Mouse (Mus musculus): ENCODE measurements at regions not wholly inside any gene's neighbourhood (a gene's known extent, or its start where the extent isn't known, plus 50 kb on each side); places are given as distances from the start of the nearest gene placed in this dataset.

GRCm38 (mm10) chr11:45440937-45441720 lies 410.7 kb upstream of the Clint1 start:
- DNase-seq (ENCODE audit: low spot score): no peak

DNA sequence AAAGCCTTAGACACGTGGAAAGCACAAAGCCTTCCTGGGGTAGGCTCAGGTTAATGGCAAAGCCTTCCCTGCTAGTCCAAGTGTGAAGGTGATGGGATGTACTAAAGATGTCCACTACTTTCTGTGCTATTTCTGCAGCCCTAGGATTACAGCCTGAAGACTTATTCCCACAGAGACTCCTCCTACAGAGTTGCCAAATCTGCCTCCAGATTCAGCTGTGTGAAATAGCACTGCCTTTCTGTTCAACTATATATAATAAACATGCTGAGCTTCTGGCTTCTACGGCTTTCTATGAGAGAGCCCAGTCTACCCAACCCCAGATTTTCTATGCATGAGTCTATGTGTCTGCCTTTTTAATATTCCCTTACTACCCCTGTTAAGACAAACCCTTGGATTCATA lies 405.3 kb upstream of the Clint1 start:
- no peak for DNase-seq (ENCODE audit: low spot score)

DNA sequence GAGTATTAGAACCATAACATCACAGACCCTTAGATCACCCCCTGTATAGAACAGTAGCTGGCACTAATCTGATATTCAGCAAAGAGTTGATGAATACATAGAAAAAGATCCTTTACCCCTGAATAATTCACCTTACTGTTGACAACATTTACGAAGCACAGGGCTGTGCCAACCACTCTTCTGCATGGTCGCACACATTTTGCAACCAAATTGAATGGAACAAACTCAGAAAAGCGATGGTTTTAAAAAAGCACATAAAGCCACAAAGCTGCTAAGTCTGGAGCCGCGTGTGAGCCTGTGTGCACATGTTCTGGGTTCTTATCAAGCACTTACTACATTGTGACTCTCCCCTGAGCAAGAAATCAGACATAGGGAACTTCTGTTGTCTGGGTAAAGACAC lies 397.6 kb upstream of the Clint1 start:
- DNase-seq (ENCODE audit: low spot score): no peak

- DNase-seq (ENCODE audit: low spot score): no peak
Measured at GRCm38 (mm10) chr11:45454933-45455332, 396.9 kb upstream of the Clint1 start.

DNA sequence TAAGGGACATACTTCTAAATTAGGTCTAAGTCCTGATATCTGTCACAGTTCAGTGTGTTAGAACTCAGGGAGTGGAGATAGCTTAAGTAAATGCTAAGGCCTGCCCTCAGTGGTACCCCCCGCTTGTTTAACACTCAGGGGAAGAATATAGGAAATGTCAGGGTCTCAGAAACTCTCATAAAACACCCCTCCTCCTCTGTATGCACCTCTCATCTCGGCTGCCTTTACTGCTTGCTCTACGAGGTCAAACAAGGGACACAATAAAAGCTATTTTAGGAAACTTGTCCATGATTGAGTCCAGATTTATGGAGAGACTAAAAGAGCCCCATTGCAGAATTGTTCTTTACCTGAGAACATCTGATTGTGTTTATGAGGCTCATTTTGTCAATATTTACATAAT lies 395.1 kb upstream of the Clint1 start:
- DNase-seq (ENCODE audit: low spot score): no peak

DNA sequence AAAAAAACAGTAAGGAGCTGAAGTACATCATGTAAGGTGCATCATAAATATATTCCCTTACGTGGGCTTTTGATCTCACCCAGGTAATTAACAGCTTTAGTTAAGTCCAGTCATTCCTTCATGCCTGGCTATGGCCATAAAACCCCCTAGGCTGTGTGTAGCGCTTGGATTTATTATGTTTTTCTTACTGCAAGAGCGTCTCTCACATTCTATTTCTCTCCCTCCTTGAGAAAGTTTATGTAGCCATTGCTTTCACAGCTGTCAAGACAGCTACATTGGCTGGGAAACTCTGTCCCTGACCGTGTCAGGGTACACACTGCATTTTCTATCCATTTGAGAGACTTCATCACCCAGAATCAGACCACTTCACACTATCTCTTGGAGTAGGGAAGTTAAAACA lies 394.3 kb upstream of the Clint1 start:
- DNase-seq (ENCODE audit: low spot score): no peak

DNA sequence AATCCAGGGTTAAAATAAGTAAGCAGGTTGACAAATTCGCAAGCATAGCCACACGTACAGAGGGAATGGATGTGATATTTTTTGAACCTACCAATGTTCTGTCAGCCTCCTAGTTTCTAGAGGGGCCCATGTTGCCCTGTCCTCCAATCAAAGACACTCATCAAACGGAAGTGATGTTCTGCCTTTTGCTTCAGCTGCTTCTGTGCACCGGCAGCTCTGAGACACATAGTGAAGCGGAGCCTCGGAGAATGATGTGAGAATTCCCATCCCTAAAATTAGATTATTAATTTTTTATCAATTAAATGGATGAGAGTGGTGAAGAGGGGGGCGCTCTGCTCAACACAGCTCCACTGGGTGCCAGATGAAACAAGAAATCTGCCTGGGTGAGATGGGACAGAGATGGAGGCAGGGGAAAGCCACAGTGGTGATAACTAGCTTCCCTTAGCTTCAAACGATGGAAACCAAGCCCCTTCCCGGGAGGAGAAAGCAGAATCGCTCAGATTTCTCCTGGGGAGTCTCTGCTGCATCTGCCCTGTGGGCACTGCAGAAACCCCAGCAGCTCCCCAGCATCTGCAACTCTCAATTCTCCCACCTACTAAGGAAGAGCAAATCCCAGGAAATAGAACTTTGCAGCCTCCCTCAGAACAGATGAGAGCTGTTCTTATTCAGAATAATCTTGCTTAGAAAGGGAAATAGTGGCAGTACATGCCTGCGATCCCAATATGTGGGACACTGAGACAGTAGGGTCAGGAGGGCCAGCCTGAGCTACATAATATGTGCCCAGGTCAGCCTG lies 391.7 kb upstream of the Clint1 start:
- no peak for DNase-seq (ENCODE audit: low spot score)

- no peak for DNase-seq (ENCODE audit: low spot score)
Measured at GRCm38 (mm10) chr11:45464501-45464900, 387.4 kb upstream of the Clint1 start.

DNA sequence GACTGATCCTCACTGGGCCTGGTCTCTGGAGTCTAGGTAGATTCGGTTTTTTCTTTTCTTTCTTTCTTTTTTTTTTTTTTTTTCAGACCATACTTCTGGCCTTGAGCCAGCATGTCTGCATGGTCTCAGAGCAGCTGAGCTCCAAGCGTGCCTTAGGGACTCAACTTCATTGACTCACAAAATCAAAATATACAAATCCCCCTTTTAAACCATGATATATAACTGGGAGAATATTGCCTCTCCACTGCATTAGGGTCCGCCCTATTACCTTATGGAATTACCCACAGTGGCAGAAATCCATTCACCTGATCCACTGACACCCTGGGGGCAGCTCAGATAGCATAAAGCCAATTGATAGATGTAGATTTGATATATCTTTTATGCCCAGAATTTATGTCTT lies 385.5 kb upstream of the Clint1 start:
- no peak for DNase-seq (ENCODE audit: low spot score)

DNA sequence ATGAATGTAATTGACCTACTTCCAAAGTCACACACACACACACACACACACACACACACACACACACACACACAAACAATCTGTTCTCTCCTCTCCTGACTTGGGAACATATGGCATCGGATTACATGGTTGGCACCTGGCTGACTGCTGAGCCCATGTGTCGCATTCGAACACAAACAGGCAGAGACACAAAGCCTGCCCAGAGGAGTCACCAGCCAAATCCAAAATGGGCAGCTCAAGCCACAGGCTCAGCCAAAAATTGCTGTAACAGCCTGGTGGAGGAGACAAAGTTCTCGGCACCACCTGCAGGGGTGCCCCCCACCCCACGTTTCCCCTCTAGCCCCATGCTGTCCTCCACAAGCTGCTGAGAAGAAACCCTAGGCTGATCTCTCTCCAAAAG lies 379.7 kb upstream of the Clint1 start:
- DNase-seq (ENCODE audit: low spot score): no peak

- DNase-seq (ENCODE audit: low spot score): no peak
Measured at GRCm38 (mm10) chr11:45476917-45477316, 374.9 kb upstream of the Clint1 start.

DNA sequence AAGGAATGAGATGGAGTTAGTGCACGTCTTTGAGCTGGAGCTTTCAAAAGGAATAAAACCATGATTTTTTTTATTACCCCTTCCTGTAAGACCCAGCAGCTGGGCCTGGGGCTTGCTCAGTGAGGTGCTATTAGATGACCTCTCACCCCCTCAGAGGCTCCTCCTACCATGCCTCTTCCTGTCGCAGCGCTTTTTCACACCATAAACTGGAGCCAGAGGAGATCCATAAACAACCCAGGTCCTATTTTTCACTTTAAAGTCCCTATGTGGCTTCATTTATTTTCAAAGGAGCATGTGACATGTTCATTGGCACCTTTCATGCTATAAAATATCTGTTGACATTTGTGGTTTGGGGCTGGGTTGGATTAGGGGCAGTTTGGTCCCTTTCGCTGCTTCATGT lies 365.9 kb upstream of the Clint1 start:
- DNase-seq (ENCODE audit: low spot score): no peak

DNA sequence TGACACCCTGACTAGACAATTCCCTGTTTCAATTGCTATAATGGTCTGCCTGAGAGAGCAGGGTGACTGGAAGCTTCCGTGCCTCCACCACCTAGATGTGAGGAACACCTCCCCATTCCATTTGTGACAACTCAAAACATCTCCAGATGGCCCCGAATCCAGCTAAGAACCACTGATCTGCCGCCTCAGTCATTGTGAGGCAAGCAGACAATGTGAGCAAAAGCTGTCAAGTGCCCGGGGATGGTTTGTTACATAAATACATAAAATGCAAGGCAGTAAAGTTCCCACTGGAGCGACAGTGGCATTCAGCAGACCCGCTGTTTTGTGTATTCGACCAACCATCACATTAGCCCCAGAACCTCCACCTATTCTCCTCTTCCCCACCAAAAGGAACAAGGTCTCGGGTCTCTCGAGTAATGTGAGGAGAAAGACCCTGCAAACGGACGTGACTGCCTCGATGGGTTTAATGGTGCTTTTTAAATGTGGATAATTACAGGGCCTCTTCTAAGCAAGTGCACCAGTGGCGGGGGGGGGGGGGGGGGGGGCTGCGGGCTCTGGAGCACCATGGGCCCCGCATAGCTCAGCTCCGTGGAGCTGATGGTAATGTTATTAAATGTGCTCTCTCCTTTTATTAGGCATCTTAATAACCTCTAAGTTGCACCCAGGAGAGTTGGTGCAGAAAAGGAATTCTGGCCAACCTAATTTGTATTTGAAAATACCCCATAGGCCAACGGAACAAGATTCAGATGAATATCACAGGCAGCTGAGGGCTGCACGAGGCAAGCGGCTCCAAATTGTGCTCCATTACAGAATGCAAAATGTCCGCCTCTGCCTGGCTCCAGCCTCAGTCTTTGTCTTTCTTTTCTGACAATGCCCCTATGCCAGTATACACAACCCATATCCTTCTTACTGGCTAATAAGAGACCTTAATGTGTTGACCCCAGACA lies 360.6 kb upstream of the Clint1 start:
- DNase-seq (ENCODE audit: low spot score): no peak

- DNase-seq (ENCODE audit: low spot score): no peak
Measured at GRCm38 (mm10) chr11:45495246-45495645, 356.6 kb upstream of the Clint1 start.

DNA sequence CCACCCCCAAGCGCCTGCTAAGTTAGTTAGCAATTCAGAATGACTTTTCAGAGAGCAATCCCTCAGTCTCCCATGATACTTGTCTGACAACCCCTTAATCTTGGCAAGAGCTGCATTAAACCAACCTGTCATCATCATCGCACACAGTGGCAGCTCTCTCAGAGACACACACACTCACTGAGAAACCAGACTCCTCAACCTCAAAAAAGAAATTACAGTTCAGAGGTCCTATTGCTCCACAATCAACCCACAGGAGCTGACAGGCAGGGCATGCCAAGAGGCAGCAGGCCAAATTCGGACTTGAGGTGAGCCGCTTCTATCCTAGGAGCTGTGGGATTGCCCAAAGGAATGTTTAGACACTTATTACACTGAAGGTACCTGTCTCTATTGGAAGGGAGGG lies 343.3 kb upstream of the Clint1 start:
- DNase-seq (ENCODE audit: low spot score): no peak

DNA sequence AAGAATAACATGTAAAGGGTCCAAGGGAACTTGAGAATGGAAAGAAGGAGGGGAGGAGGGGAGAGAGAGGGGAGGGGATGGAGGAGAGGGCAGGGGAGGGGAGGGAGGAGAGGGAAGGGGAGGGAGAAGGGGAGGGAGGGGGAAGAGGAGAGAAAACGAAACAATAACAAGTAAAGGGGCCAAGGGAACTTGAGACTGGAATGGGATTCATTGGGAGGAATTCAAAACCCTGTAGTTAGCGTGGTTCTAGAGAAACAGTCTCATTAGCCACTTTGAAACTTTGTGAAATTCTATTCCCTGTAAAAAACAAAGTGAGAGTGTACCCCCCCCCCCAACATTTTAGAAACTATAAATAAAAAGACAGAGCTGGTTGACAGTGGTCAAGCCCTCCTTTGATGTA lies 342.6 kb upstream of the Clint1 start:
- DNase-seq (ENCODE audit: low spot score): no peak

GRCm38 (mm10) chr11:45514415-45515271 lies 337.2 kb upstream of the Clint1 start:
- no peak for DNase-seq (ENCODE audit: low spot score)

GRCm38 (mm10) chr11:45524720-45525119 lies 327.1 kb upstream of the Clint1 start:
- no peak for DNase-seq (ENCODE audit: low spot score)

DNA sequence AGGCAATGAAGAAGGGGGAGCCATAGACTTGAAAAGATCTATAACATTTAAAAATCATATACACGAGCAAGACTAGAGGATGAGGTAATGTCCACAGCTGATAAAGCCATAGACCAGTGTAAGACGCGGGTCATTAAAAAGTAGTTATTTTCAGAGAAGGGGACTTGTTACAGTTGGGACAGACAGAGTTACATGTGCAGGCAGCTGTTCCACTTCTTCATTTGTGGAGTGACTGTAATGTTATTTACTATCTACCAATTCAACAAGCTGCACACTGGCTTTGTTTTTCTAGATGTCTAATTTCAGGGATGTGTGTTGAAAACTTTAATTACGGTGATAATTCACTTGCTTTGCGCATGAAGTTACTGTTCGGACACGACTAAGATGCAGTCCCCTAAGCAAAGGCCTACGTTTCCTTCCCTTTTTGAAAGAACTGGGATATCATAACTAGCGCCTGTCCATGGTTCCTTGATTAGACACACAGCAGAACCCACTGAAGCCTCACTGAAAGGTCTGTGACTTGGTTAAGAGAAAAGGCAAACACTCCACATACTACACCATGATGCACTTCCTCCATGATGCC lies 320.7 kb upstream of the Clint1 start:
- DNase-seq (ENCODE audit: low spot score): no peak

GRCm38 (mm10) chr11:45533402-45534056 lies 318.3 kb upstream of the Clint1 start:
- no peak for DNase-seq (ENCODE audit: low spot score)

Measured in ovary, postnatal 10 days (tissue).